Mouse (Mus musculus) c-Kit-positive CD71-negative TER-119-negative erythroid progenitor cells, embryonic 14.5 days (primary cell): ENCODE results near the gene Ldhc.

Experiments
- DNase-seq: peaks from one replicate; pipeline ENCODE4 v3.0.0-alpha.2; 2013; ENCODE audit warnings: low read depth

Ldhc gene

DNA sequence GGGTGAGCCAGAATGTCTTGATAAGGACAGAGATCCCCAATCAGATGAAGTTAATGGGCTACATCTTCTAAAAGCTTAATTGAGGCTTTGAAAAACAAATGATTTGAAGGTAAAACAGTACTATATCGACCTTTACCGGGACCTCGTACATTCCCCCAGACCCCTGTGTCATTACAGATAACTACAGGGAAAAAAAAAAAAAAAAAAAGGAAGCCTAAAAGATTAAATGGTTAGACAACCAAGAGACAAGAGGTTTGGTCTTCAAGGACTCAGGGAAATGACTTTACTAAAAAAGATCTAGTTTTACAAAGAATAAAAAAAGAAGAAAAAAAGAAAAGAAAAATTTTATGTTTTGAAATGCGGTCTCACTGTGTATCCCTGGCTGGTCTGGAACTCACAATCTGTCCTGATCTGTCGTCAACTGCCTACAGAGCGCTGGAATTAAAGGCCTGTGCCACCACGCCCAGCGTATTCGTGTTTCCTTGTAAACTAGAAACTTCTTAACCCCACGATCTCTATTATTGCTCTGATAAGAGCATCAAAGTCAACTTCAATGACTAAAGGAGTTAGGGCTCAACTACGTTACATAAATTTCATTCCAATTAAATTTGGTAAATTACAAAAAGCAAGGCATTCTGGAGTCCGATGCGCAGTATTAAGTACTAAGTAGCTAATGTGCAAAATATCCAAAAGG lies 57.8 kb downstream of the Ldhc start:
- no peak for DNase-seq

DNA sequence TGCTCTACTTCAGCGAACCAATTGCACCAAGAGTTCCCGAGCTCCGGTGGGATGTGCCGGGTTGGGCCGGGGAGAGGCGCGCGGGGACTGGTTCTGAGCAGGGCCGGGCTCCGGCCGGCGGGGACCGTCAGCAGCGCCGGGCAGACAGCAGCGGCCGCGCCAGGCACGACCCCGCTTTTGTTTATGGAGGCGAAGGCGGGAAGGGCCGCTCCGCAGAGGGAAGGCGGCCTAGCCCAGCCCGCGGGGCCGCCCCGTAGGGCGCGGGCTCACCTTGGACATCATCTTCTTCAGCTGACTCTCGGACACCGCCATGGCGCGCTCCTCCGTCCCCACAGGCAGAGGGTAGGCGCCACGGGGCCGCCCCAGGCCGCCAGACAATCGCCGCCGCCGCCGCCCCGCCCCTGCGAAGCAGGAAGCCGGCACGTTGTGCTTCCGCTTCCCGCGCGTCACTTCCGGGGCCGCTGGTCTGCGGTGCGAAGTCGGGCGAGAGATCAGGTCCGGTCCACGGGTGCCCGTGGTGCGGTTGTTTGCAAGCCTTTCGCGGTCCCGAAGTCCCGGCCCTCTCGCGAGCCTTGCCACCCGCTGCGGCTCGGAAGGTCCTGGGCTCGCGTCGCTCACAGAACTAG lies 58.7 kb downstream of the Ldhc start, which contains the start of gene Tsg101:
Gene Tsg101, minus strand, starts transcription at position 419 of the 626 bp plus-strand sequence.
- DNase-seq, result peak; percentile 78

DNA sequence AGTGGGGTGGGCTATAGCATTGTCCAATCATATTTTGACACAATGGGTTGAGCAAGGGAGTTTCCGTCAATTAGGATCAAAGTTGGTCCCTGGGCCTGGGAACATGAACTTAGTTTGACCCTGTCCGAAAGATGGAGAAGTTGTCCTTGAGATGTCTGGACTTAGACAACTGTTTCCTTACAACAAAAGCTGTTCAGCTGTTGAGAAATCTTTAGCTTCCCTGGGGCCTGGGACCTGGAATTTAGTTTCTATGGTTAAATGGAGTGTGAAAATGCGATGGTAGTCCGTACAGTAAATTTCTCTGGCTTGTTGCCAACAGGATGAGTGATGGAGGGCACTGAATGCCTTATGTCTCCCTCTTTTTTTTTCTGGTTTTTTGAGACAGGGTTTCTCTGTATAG lies 61.1 kb downstream of the Ldhc start:
- no peak for DNase-seq
